In the genomic region with DNA sequence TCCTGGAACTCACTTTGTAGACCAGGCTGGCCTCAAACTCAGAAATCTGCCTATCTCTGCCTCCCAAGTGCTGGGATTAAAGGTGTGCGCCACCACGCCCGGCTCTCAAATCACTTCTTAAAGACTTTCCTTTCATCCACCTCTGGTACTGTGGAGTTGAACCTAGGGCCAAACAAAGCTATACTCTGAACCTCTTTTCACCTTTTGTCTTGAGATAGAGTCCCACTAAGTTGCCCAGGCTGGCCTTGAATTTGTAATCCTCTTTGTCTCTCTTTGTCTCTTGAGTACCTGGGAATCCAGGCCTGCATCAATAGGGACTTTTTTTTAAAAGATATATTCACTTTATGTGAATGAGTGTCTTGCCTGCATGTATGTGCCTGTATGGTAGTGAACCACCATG, we compare ENCODE assay signal across 39 mouse cellular contexts. TPM values are rescaled to one million over a fixed set of nuclear protein-coding genes. Genes with fewer than 3 reads are reported as not detected.
"Had no signal": no experiment of that assay in that cellular context is flagged by ENCODE, and none has a peak within 500 bp of the region (broad histone marks: within the 10 kb centered on the region; RNA-seq: fewer than 3 reads in every experiment).

No protein-coding gene starts in this region.

- H3K36me3 ChIP-seq: heart, embryonic 12.5 days; heart, embryonic 13.5 days; heart, embryonic 15.5 days; hindbrain, embryonic 10.5 days; hindbrain, embryonic 12.5 days; hindbrain, embryonic 13.5 days; hindbrain, embryonic 15.5 days; intestine, embryonic 15.5 days; kidney, embryonic 15.5 days had no signal

- H3K9ac ChIP-seq: heart, embryonic 12.5 days; heart, embryonic 13.5 days; heart, embryonic 15.5 days; hindbrain, embryonic 12.5 days; hindbrain, embryonic 13.5 days; hindbrain, embryonic 14.5 days; hindbrain, embryonic 15.5 days; intestine, embryonic 15.5 days; kidney, embryonic 15.5 days had no signal

- H3K27ac ChIP-seq: heart, embryonic 13.5 days; heart, embryonic 15.5 days; hindbrain, embryonic 10.5 days; hindbrain, embryonic 12.5 days; hindbrain, embryonic 13.5 days; hindbrain, embryonic 14.5 days; hindbrain, embryonic 15.5 days; hindbrain, postnatal 0 days; intestine, embryonic 15.5 days; kidney, embryonic 15.5 days; kidney, postnatal 0 days; layer of hippocampus, adult 2 months; left cerebral cortex, adult 2 months had no signal

- H3K9me3 ChIP-seq: heart, embryonic 15.5 days; hindbrain, embryonic 10.5 days; hindbrain, embryonic 12.5 days; hindbrain, embryonic 13.5 days; hindbrain, embryonic 15.5 days; intestine, embryonic 15.5 days; kidney, embryonic 15.5 days had no signal

- ATAC-seq: hindbrain, embryonic 16.5 days; hindbrain, postnatal 0 days; inflammation-experienced regulatory T-cells, adult 6 months; intestine, embryonic 15.5 days; intestine, embryonic 16.5 days; intestine, postnatal 0 days had no signal

- H3K27me3 ChIP-seq: heart, embryonic 12.5 days; heart, embryonic 15.5 days; hindbrain, embryonic 12.5 days; hindbrain, embryonic 15.5 days; intestine, embryonic 15.5 days; kidney, embryonic 15.5 days had no signal

- H3K4me1 ChIP-seq: hindbrain, embryonic 15.5 days; intestine, embryonic 15.5 days had no signal

- H3K4me3 ChIP-seq: heart, embryonic 12.5 days; heart, embryonic 13.5 days; heart, embryonic 15.5 days; hindbrain, embryonic 10.5 days; hindbrain, embryonic 12.5 days; hindbrain, embryonic 13.5 days; hindbrain, embryonic 15.5 days; intestine, embryonic 15.5 days; kidney, embryonic 15.5 days; layer of hippocampus, adult 2 months; left cerebral cortex, adult 2 months had no signal

- H3K4me2 ChIP-seq: heart, embryonic 11.5 days; heart, embryonic 12.5 days; heart, embryonic 13.5 days; heart, embryonic 15.5 days; hindbrain, embryonic 12.5 days; hindbrain, embryonic 13.5 days; hindbrain, embryonic 14.5 days; hindbrain, embryonic 15.5 days; intestine, embryonic 15.5 days; kidney, embryonic 15.5 days had no signal

- DNase-seq: heart, postnatal 10 days; heart, postnatal 14 days; heart, postnatal 36 days; heart, postnatal 4 days; kidney, adult 11 months; kidney, adult 18-20 months; kidney, adult 2 months; kidney, adult 8-10 months; kidney, adult 9 months; kidney, postnatal 10 days; kidney, postnatal 14 days; kidney, postnatal 25 days; kidney, postnatal 36 days; kidney, postnatal 4 days; layer of hippocampus, adult 9-11 months; layer of hippocampus, postnatal 36 days had no signal

RNA-seq across cellular contexts. Expression of gene Kcnj4, which starts 57.0 kb away (rescaled TPM):
- total RNA-seq: heart, postnatal 25 days; hematopoietic stem cell, adult 5-6 weeks had no signal
- polyA plus RNA-seq: heart, embryonic 11.5 days; hindbrain, embryonic 10.5 days; hindbrain, embryonic 11.5 days; hindbrain, embryonic 12.5 days; hindbrain, embryonic 13.5 days; hindbrain, embryonic 14.5 days; hindbrain, embryonic 15.5 days; hindbrain, embryonic 16.5 days; hindbrain, postnatal 0 days; inflammation-experienced regulatory T-cells, adult 6 months; intestine, embryonic 15.5 days; intestine, embryonic 16.5 days; intestine, postnatal 0 days; kidney, embryonic 14.5 days had no signal
